Mouse (Mus musculus) ZHBTc4 (cell line): ENCODE data around the gene Syap1.

Source experiments
- DNase-seq: peaks from one replicate; pipeline ENCODE4 v3.0.0-alpha.2; 2011; ENCODE audit warnings: low read depth, low spot score

The Syap1 gene

DNA sequence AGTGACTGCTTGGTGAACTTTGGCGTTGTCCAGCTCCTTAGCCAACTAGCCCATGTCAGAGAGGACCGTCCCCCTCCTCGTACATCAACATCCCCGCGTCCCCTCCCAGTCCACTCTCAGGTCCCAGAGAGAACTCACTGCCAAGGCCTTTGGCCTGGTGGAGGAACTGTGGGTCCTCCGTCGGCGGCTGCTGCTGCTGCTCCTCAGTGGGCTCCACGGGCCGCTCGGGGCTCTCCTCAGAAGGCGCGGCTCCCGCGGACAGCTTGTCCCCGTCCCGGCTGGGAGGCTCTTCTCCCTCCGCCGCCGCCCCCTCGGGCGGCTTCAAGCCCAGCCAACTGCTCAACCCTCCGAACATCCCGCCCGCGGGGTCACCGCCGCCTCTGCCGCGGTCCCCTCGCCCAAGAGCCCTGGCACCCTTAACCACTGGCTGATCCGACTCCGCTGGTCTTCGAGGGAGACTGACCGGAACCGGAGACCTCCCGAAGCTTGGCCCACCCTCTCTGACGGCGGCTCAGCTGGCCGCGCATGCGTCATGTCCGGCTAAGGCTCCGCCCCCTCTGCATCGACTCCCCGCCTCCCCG, at the start of gene Syap1:
Gene Syap1 (minus strand): TSS at position 517 of the 581 bp plus-strand sequence.
- DNase-seq, result peak; percentile 77

DNA sequence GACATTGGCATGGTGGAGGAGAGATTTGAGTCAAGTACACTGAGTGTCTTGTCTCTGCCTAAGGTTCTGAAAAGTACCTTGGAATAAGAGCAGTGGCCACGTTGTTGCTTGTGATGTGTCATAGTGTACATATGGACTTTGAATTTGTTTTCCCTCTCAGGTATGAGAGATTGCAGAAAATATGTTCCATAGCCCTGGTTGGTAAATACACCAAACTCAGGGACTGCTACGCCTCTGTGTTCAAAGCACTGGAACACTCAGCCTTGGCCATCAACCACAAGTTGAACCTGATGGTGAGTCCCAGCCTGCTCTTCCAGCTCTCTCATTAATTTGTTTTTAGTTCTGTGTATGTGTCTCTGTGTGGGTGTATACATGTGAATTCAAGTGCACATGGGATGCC, 43.2 kb upstream of the Syap1 start:
- DNase-seq, result no peak

DNA sequence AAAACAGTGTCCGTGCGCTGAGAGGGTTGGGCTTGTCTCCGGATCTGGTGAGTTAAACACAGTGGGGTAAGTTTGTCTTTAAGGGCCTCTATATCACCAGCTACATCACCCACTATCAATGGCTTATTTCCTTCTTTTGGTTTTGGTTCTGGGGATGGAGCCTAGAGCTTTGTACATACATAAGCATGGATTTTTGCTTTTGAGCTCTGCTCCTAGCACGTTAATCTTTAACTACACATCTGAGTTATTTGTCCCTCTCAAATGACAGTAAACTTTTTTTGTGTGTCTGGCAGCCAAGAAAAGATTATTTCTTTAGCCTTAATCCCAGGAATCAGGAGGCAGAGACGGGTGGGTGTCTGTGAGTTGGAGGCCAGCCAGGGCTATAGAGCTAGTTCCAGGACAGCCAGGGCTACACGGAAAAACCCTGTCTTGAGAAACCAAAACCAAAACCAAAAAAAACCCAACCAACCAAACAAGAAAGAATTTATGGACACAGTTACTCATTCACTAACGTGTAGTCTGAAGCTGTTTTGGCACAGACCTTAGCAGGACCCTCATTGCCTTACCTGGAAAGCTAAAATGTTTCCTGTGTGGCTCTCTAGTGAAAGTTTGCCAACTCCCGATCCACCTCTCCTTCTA, 33.4 kb upstream of the Syap1 start:
- DNase-seq, result no peak

DNA sequence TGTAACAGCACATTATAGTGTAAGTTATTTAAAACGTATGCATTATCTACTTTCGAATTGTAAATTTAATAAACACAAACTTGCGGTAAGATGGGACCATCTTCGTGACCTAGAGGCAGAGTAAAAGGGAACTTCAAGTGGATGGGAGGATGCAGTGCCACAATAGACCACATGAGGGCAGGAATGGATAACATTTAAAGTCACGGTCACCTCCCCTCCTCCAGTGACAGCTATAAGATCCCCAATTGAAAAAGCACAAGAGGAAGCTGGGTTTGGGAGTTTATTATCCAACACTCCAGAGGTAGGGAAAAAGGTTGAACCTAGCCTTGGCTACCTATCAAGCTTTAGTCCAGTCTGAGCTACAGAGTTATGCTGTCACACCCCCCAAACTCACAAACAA, 27.4 kb upstream of the Syap1 start:
- peak; percentile 61 for DNase-seq

DNA sequence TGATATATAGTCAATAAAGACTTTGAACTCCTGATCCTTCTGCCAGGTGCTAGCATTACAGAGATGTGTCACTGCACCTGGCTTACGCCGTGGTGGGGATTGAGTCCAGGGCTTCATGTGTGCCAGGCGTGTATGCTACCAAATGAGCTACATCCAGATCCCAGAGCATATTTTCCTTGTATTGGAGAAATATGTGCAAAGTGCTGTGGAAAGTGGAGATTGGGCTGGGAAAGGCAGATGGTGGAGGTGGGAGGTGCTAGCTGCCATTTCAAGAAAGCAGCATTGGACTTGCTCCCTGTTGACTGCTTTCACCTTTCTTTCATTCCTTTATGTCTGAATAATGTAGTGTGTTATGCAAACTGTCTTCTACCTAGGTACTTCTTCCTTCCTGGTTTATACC, 25.4 kb upstream of the Syap1 start:
- DNase-seq, result no peak

DNA sequence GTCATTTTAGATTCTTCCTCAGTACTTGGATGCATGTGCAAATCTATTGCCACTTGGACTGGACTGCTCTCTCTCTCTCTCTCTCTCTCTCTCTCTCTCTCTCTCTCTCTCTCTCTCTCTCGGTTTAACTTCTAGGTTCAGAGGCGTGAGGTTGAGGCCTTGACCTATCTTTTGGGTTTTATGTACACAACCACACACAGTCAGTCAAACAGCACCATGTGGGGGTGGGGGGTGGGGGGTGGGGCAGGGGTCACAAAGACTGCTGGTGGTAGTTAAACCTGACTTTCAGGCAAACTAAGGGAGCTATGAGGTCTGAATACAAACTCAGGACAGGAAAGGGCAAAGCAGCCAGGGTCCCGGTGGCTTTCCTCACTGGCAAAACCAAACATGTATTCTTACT, 19.3 kb upstream of the Syap1 start:
- no peak for DNase-seq

DNA sequence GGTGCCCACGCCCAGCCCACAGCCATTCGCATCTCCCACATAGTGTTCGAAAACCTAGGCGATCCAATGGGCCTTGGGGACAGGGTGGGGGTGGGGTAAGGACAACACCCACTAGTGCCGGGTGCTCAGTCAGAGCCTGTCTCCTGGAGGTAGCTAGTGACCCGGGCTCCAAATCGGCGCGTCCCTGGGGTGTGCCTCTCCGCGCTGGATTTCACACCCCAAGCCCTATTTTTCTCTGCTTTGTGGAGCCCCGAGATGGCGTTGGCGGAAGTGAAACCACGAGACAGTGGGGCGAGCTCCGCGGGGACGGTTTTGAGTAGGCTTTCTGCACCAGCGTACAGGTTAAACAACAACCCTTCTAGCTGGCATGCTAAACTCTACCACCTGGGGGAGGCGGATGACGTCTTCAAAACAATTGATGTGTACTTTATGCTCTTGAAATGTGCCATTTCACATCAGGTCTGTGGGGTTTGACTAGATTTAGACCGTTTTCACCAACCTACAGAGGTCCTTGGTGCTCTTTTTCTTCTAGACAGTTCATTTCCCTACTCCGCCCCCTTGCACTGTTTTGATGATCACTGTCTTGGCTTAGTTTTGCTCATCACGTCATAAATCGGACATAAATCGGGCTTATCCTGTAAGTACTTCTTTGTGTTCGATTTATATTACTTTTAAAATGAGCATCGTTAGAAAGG, 13.9 kb upstream of the Syap1 start:
- DNase-seq, result peak; percentile 47

DNA sequence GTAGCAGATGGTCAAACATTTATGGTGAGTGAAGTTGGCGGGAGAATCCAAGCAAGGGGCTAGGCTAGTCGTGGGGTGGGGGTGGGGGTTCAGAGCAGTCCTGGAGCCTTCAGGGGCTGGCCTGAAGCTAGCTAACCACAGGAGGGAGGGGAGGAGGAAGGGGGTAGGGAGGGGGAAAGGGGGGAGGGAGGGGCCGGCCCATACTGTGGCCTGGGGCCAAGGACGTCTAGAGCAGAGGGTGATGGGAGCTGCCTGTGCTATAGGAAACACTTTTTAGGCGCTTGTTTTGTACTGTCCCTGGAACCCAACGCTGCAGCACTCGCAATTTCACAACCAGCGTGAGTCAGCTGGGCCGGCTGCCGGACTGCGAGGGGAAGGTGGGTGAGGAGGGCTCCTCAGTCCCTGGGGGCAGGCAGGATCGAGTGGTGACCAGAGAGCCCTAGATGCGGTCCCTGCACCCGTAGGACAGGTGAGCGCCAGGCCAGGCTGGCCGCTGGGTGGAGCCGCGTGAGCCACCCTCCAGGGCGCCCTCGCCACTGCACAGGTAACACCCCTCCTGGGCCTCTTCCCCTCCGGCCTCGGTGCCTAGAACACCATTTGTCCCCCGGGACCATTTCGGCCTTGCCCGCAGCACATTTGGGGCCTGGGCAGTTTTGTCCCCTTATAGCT, 13.3 kb upstream of the Syap1 start:
- DNase-seq, result peak; percentile 76

DNA sequence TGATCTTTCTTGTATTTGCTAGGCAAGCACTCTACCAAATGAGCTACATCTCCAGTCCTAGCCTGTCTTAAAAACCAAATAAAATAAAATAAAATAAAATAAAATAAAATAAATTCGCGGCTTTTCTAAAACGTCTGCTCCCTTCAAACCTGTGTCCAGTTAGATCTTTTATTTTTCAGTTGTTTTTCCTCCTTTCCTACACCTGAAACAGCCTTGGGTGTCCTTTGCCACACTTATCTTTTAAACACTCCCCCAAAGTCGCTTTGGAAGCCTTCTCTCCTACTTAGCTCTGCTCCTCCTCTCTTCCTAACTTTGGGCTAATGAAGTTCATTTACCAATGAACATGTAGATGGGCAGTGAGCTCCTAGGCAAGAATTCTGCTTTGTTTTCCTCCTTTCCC, 12.7 kb upstream of the Syap1 start, which contains the start of gene Ctps2:
Gene Ctps2 (plus strand): TSS at position 301 of the 400 bp plus-strand sequence.
- DNase-seq, result no peak

DNA sequence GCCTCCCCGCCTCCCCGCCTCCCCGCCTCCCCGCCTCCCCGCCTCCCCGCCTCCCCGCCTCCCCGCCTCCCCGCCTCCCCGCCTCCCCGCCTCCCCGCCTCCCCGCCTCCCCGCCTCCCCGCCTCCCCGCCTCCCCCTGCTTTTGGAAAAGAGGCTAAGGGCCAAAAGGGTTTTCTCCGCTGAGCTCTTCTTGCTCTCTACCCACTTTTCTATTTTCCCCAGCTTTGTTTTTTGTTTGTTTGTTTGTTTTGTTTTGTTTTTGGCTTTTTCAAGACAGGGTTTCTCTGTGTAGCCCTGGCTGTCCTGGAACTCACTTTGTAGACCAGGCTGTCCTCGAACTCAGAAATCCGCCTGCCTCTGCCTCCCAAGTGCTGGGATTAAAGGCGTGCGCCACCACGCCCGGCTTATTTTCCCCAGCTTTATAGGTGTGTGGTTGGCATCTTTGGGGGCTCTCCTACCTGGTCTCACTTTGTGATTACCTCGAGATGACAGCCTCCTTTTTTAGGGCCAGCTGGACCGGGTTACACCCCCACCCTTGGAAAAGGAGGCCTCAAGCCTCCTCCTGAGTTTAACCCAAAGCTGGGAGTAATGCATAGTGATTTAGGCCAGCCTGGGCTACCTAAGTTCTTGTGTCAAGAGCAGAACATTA, 452 bp upstream of the Syap1 start:
- peak; percentile 30 for DNase-seq

DNA sequence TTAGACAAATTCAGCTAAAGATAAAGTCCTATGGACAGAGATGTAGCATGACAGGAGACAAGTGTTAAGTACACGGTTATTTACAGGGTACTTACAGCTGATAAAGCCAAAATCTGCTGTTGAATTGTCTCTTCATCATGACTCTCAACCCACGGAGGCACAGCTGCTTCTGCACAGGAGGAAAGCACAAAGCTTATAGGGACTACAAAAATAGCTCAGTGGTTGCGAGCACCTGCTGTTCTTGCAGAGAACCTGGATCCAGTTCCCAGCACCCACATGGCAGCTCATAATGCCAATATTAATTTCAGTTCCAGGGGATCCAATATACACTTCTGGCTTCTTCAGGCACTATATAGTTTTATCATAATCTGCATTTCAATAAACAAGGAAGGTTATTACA, 10.0 kb downstream of the Syap1 start:
- DNase-seq, result no peak

DNA sequence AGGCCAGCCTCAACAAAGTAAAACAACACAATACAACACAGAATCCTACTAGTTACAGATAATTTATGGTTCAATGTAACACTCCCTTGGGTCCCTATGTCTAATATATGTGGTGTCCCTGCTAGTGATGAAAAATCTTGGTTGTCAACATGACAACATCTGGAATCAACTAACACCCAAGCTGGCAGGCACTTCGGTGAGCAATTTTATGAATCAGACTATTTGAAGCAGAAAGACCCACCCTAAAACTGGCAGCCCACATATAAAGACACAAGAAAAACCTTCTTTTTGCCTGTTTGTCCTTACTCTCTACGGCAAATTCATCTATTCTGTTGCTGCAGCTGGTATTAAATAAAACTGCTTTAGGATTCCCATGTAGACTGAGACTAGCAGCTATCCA, 14.5 kb downstream of the Syap1 start:
- no peak for DNase-seq

DNA sequence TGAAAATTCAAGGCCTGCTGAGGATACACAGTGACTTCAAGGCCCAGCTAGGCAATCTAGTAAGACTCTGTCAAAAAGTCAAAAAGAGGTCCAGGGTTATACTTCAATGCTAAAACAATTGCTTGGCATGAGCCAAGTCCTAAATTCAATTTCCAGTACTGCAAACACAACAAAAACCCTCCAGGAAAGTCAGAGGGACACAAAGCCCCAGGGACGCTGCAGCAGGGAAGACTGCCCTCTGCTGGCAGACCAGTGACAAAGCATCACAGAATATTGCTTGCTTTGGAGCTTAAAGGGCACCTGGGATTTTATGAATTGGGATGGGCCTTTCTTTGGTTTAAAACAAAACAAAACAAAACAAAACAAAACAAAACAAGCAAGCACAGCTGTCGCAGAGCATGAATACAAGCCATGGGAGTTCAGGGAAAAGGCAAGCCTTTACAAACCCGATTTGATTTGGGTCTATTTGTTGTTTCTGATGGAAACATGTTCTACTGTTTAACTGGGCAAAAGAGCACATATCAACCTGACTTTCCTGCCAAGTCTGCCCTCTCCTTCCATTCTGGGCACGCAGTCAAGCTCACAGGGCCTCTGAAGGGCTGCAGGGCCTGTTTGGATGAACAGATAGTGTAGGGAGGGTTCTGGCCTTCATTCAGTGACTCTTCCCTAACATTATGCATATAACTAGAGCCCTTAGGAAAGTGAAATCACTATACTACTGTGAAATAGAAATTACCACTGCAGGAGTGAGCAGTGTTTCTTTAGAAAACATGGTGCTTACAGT, 16.3 kb downstream of the Syap1 start:
- peak; percentile 35 for DNase-seq

DNA sequence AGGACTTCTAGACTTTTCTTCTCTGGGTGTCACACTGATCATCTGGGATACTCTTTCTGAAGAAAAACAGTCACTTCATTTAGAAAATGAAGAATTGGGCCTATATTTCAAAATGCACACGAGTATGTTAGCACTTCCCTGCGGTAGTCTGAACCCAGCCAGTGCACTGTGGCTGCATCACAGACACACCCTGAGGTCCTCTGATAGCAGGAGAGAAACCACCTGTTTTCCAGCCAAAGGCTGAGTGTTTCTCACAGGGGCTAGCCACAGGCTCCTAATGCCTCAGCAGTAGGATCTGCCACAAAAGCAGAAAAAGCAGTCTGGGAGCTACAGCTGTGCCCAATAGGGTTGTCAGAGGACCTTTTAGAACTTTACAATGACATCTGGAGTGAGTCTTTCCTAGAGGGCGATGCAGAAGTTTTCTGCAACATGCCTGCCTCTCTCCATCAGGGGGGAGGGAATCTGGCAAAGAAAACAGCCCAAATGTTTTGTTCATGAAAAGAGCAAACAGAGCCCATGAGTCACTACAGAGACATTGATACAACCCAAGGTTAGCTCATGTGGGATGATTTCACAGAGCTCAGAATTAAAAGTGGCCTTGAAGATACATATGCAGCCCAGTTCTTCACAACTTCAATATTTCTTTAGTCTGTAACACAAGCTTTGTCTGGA, 19.8 kb downstream of the Syap1 start:
- no peak for DNase-seq

DNA sequence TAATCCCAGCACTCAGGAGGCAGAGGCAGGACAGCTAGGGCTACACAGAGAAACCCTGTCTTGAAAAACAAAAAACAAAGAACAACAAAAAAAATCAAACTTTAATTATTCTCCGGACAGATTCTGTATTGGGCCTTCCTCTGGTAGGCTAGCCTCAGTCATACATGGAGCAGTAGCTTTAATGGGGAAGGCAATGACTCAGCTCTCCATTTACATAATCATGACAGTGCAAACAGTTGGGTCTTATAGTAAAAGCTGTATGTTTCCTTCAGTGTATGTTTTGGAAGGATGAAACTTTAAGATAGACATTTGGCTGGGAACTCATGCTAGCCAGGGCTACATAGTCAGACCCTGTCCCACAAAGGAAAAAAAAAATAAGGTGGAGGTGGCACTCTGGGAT, 39.6 kb downstream of the Syap1 start:
- no peak for DNase-seq

DNA sequence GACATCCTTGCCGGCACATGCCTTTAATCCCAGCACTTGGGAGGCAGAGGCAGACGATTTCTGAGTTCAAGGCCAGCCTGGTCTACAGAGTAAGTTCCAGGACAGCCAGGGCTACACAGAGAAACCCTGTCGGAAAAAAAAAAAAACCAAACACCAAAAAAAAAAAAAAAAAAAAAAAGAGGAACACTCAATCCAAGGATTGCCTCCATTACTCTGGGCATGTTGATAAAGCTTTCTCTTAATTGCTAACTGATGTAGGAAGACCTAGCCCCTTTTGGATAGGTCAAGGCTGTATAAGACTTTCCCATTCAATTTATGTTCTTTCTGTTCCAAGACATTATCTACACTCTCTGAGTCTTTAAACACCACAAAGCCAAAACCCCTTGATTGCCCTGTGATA, 42.7 kb downstream of the Syap1 start:
- DNase-seq, result no peak

DNA sequence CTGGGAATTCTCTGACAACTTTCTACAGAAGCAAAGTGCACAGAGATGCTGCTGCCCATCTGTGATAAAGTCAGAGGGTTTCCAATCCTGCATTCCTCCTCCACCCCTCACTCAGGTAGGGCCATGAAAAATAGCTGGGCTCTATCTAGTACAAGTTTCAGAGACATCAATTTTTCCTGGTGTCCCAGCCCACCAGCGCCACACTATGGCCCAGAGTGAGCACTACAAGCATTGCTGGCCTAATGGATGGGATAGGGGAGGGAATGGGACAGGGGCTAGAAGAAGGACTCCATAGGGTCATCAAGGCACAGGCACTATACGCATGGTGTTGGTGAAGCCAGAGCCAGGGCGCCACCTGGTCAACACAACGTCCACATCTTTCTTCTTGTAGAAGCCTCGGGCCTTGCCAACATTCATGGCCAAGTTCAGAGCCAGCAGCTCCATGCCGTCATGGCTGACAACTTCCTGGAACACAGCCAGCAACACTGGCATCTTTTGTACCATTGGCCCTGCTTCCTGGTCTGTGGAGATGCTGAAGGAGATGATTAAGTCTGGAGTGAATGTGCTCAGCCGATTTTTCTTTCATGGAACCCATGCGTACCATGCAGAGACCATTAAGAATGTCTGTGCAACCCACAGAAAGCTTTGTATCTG, 43.7 kb downstream of the Syap1 start:
- peak; percentile 63 for DNase-seq

DNA sequence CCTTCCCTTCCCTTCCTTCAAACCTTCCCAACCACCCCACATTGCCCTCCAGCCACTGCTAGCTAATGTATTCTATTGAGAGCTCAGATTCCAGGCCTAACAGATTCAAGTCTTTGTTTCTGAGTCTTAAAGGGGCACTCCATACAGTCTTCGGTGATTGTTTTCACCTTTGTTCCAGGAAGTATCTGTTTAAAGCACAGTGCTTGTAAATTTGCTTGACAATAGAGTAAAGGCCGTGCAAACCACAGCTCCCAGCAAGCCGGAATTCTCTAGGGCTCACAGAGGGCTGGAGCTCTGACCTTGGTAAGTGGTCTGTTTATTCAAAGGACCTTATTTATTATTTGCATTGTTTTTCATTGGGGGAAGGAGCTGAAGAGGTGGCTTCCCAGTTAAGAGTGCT, 56.1 kb downstream of the Syap1 start:
- DNase-seq, result peak; percentile 95

DNA sequence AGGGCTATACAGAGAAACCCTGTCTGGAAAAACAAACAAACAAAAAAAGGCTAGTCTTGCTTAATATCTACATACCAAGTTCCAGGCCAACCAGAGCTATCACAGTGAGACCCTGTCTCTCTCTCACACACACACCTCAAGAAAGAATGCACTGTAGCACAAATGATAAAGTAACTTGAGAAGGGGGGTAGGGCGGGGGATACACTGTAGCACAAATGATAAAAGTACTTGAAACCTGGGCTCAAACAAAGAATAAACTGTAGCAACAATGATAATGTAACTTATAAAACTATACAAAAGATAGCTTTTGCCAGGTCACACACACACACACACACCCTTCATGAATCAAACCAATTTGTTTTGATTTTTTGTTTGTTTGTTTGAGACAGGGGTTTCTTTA, 56.7 kb downstream of the Syap1 start:
- peak; percentile 74 for DNase-seq

DNA sequence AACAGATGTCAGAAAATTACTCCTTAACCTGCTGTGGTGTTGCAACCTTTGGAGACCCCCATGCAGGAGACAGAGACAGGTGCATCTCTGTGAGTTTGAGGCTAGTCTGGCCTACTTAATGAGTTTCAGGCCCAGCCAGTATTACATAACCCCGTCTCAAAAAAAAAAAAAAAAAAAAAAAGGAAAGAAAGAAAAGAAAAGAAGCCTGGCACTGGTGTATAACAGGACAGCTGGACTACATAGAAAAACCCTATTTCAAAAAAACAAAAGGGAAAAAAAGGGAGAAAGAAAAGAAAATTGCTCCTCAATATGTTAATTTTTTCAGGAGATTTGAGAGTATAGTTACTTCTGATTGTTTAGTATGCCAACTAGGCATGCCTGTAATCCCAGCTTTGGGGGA, 57.2 kb downstream of the Syap1 start:
- DNase-seq, result no peak
